Mouse (Mus musculus) left cerebral cortex, adult 11 months (tissue): ENCODE results near the gene Hmgb3.
A peak's percentile ranks its signal among the peaks of the same experiment; 100 is the strongest.

ENCODE experiments used
- DNase-seq: peaks from one replicate; pipeline ENCODE4 v3.0.0; 2022; ENCODE audit warnings: low spot score

Gene Hmgb3

DNA sequence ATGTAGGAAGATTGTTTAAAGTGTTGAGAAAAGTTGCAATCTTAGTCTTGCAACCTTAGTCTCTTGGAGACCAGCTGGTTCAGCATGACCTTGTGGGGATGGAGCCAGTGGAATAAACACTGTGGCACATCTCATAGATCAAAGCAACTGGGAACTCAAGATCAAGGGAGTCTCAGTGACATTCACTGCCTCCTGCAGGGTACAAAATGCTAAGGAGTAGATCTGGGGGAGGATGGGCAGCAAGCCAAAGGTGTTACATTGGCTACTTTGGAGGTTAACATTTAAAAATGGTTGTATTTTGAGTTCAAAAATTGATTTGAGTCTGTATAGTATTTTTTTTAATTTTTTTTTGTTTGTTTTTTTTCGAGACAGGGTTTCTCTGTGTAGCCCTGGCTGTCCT, 33.5 kb downstream of the Hmgb3 start:
- DNase-seq = no peak

DNA sequence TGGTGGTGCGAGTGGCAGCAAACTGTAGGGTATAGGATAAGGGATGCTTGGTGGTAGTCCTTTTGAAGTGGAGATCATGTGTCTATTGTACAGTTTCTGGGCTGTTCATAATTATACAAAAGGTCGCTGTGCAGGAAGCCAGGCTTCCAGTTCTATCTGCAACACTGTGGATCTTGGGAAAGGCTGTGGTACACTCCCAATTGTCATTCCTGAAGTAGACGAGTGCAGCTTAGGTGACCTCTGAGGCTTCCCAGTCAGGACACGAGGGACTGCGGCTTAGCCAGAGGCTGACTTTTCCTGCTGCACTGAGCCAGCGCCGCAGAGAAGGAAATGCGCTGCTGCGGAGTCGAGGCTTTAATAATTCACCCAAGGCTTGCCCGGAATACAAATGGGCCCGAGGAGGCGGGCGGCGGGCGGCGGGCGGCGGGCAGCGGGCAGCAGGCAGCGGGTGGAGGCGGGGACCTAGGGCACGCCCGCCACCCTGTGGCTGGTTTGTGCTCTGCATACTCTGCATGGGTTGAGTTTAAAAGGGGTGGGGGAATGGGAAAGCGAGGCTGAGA, 45.4 kb downstream of the Hmgb3 start:
- peak; percentile 5 for DNase-seq
